Mouse (Mus musculus) right cerebral cortex, postnatal 10 days (tissue): ENCODE results near the gene Tmem91.

Experiments
- DNase-seq, 2 experiments: peaks; one replicate each; pipeline ENCODE4 v3.0.0; 2021; ENCODE audit warnings: low spot score in 2 of 2

Gene Tmem91

GRCm38 (mm10) chr7:25626509-25627430, 48.2 kb downstream of the Tmem91 start, which contains the start of gene B3gnt8:
Gene B3gnt8, plus strand, starts transcription at chr7:25626654.
- DNase-seq = no peak

GRCm38 (mm10) chr7:25625594-25626250, 49.2 kb downstream of the Tmem91 start:
- DNase-seq = no peak

DNA sequence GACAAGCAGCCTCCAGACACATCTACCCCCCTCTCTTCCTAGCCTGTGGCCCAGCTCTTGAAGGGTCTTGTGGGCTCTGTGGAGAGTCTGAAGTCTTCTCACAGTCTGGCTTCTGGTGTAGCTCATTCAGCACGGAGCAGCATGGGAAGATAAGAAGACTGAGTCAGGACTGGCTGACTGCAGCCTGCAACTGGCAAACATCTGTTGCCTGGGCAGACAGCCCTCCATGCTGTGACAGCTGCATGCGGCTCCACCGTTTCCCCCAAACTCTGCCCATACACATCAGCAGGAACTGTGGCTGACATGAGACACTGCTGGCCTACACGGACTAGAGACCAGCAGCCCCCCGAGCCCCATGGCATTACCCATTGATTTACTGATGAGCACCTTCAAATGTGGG, 50.1 kb downstream of the Tmem91 start:
- no peak for DNase-seq

GRCm38 (mm10) chr7:25623857-25624370, 51.1 kb downstream of the Tmem91 start:
- DNase-seq = no peak

- no peak for DNase-seq
Measured at GRCm38 (mm10) chr7:25620751-25621150, 54.2 kb downstream of the Tmem91 start.

- DNase-seq = peak in 1 of 2 experiments; percentile 17
Measured at GRCm38 (mm10) chr7:25620101-25620500, 54.9 kb downstream of the Tmem91 start.

- DNase-seq = no peak
Measured at GRCm38 (mm10) chr7:25619722-25619991, 55.3 kb downstream of the Tmem91 start.
